Mouse (Mus musculus): Measurements from ENCODE around the gene Gm4133.
"Not testable (repeated sequence)": the region's sequence is repeated elsewhere in the genome, so short reads cannot be mapped to it uniquely, and the experiment has no call there.

Gm4133 gene

DNA sequence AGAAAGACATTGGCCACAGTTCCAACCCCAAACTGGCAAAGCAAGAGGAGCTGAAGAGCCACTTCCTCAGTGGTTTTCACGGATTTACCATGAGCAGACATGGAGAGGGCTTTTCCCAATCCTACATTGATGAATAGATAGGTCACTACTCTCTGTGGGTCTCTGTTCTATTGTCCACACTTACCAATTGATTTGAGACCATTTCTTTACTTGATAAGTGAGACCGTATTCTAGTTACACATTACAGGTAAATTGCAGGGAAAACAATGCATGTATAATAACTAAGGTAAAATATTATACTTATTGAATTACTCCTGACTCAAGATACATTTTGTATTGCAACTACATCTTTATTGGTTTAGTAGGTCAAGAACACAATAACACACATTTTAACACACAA lies at the start of gene Gm4133:
Gene Gm4133, minus strand, starts transcription at position 101 of the 400 bp plus-strand sequence.
- not testable (repeated sequence) for DNase-seq (ENCODE audit: low read depth, low spot score)

- DNase-seq (ENCODE audit: low read depth, low spot score), result not testable (repeated sequence)
Measured at GRCm38 (mm10) chr7:20375310-20375709, 41.4 kb upstream of the Gm4133 start, which contains the start of gene Gm5728. Gene Gm5728 (minus strand): TSS chr7:20375410.

All from A20 (cell line).